Mouse (Mus musculus): ENCODE results near the gene Cdk8. TPM values are rescaled to one million over a fixed set of nuclear protein-coding genes. Genes with fewer than 3 reads are reported as not detected.

Cdk8 gene
- polyA plus RNA-seq, 1 experiment from 2014 or later = 35.1 TPM

- Histone ChIP-seq H3K36me3 (ENCODE audit: control insufficient read depth, insufficient read depth, low read length) (no peaks in the 10 kb centered on the region), H3K27ac (ENCODE audit: low read depth) (no peak overlapping the region), H3K4me1 (replicated peaks; ENCODE audit: control insufficient read depth, insufficient read depth, low read length) (0 out of 2 replicates have a peak, but pooled peaks cover 6% of the 10 kb centered on the region), H3K9me3 (ENCODE audit: control insufficient read depth, low read length) (no peaks in the 10 kb centered on the region), H3K27me3 (replicated peaks; ENCODE audit: control insufficient read depth, insufficient read depth, low read length) (no peaks in the 10 kb centered on the region), H3K4me3 (ENCODE audit: low read depth, low read length) (no peak overlapping the region), H3K9ac (ENCODE audit: low read length) (no peak overlapping the region), H3K4me2 (ENCODE audit: low read length) (no peak overlapping the region)
- DNase-seq (ENCODE audit: low spot score) (no peak), ATAC-seq (replicated peaks; ENCODE audit: low FRiP score, low TSS enrichment, low read depth) (no peak)
- WGBS = 84% methylated on average over 5 of the region's 5 CpGs
Observed at GRCm38 (mm10) chr5:146329541-146329940, 98.5 kb downstream of the Cdk8 start.

GRCm38 (mm10) chr5:146330031-146330764, 99.2 kb downstream of the Cdk8 start:
- Histone ChIP-seq H3K4me3 (ENCODE audit: low read depth, low read length) (no peak overlapping the region), H3K4me2 (ENCODE audit: low read length) (no peak overlapping the region), H3K27me3 (replicated peaks; ENCODE audit: control insufficient read depth, insufficient read depth, low read length) (no peaks in the 10 kb centered on the region), H3K9ac (ENCODE audit: low read length) (no peak overlapping the region), H3K4me1 (replicated peaks; ENCODE audit: control insufficient read depth, insufficient read depth, low read length) (0 out of 2 replicates have a peak, but pooled peaks cover under 1% of the 10 kb centered on the region), H3K27ac (ENCODE audit: low read depth) (no peak overlapping the region), H3K36me3 (ENCODE audit: control insufficient read depth, insufficient read depth, low read length) (no peaks in the 10 kb centered on the region), H3K9me3 (ENCODE audit: control insufficient read depth, low read length) (no peaks in the 10 kb centered on the region)
- WGBS = 41% methylated on average over 13 of the region's 13 CpGs
- ATAC-seq (replicated peaks; ENCODE audit: low FRiP score, low TSS enrichment, low read depth) (no peak), DNase-seq (ENCODE audit: low spot score) (peak; percentile 65)

- no peak for ATAC-seq (replicated peaks; ENCODE audit: low FRiP score, low TSS enrichment, low read depth)
- Histone ChIP-seq H3K9ac (ENCODE audit: low read length) (no peak overlapping the region), H3K36me3 (ENCODE audit: control insufficient read depth, insufficient read depth, low read length) (no peaks in the 10 kb centered on the region), H3K4me2 (ENCODE audit: low read length) (no peak overlapping the region), H3K27ac (ENCODE audit: low read depth) (no peak overlapping the region), H3K27me3 (replicated peaks; ENCODE audit: control insufficient read depth, insufficient read depth, low read length) (no peaks in the 10 kb centered on the region), H3K4me1 (replicated peaks; ENCODE audit: control insufficient read depth, insufficient read depth, low read length) (no peaks in the 10 kb centered on the region), H3K9me3 (ENCODE audit: control insufficient read depth, low read length) (no peaks in the 10 kb centered on the region), H3K4me3 (ENCODE audit: low read depth, low read length) (no peak overlapping the region)
- WGBS = 26% methylated on average over 3 of the region's 3 CpGs
- DNase-seq (ENCODE audit: low spot score) = no peak
Observed at GRCm38 (mm10) chr5:146330765-146331115, 99.7 kb downstream of the Cdk8 start.

- Histone ChIP-seq H3K27me3 (replicated peaks; ENCODE audit: control insufficient read depth, insufficient read depth, low read length) (no peaks in the 10 kb centered on the region), H3K9ac (ENCODE audit: low read length) (no peak overlapping the region), H3K4me1 (replicated peaks; ENCODE audit: control insufficient read depth, insufficient read depth, low read length) (no peaks in the 10 kb centered on the region), H3K9me3 (ENCODE audit: control insufficient read depth, low read length) (no peaks in the 10 kb centered on the region), H3K27ac (ENCODE audit: low read depth) (no peak overlapping the region), H3K4me3 (ENCODE audit: low read depth, low read length) (no peak overlapping the region), H3K36me3 (ENCODE audit: control insufficient read depth, insufficient read depth, low read length) (no peaks in the 10 kb centered on the region), H3K4me2 (ENCODE audit: low read length) (no peak overlapping the region)
- no peak for DNase-seq (ENCODE audit: low spot score)
- WGBS = 86% methylated on average over 11 of the region's 11 CpGs
- no peak for ATAC-seq (replicated peaks; ENCODE audit: low FRiP score, low TSS enrichment, low read depth)
Observed at GRCm38 (mm10) chr5:146331131-146331530, 100.1 kb downstream of the Cdk8 start.

GRCm38 (mm10) chr5:146332541-146332940, 101.5 kb downstream of the Cdk8 start:
- Histone ChIP-seq H3K27ac (ENCODE audit: low read depth) (no peak overlapping the region), H3K4me2 (ENCODE audit: low read length) (no peak overlapping the region), H3K9me3 (ENCODE audit: control insufficient read depth, low read length) (no peaks in the 10 kb centered on the region), H3K27me3 (replicated peaks; ENCODE audit: control insufficient read depth, insufficient read depth, low read length) (no peaks in the 10 kb centered on the region), H3K9ac (ENCODE audit: low read length) (no peak overlapping the region), H3K4me1 (replicated peaks; ENCODE audit: control insufficient read depth, insufficient read depth, low read length) (no peaks in the 10 kb centered on the region), H3K4me3 (ENCODE audit: low read depth, low read length) (no peak overlapping the region), H3K36me3 (ENCODE audit: control insufficient read depth, insufficient read depth, low read length) (no peaks in the 10 kb centered on the region)
- WGBS = 70% methylated on average over 7 of the region's 7 CpGs
- DNase-seq (ENCODE audit: low spot score) = no peak
- ATAC-seq (replicated peaks; ENCODE audit: low FRiP score, low TSS enrichment, low read depth) = no peak

GRCm38 (mm10) chr5:146334410-146334809, 103.4 kb downstream of the Cdk8 start:
- DNase-seq (ENCODE audit: low spot score) (no peak), ATAC-seq (replicated peaks; ENCODE audit: low FRiP score, low TSS enrichment, low read depth) (no peak)
- Histone ChIP-seq H3K4me1 (replicated peaks; ENCODE audit: control insufficient read depth, insufficient read depth, low read length) (no peaks in the 10 kb centered on the region), H3K9me3 (ENCODE audit: control insufficient read depth, low read length) (no peaks in the 10 kb centered on the region), H3K4me2 (ENCODE audit: low read length) (no peak overlapping the region), H3K36me3 (ENCODE audit: control insufficient read depth, insufficient read depth, low read length) (no peaks in the 10 kb centered on the region), H3K4me3 (ENCODE audit: low read depth, low read length) (no peak overlapping the region), H3K27ac (ENCODE audit: low read depth) (no peak overlapping the region), H3K27me3 (replicated peaks; ENCODE audit: control insufficient read depth, insufficient read depth, low read length) (no peaks in the 10 kb centered on the region), H3K9ac (ENCODE audit: low read length) (no peak overlapping the region)
- WGBS = 70% methylated on average over 1 of the region's 1 CpGs

GRCm38 (mm10) chr5:146338064-146338463, 107.0 kb downstream of the Cdk8 start:
- 57% methylated on average over 9 of the region's 9 CpGs for WGBS

GRCm38 (mm10) chr5:146340037-146340436, 109.0 kb downstream of the Cdk8 start:
- Histone ChIP-seq H3K27me3 (replicated peaks; ENCODE audit: control insufficient read depth, insufficient read depth, low read length) (no peaks in the 10 kb centered on the region), H3K36me3 (ENCODE audit: control insufficient read depth, insufficient read depth, low read length) (no peaks in the 10 kb centered on the region), H3K4me3 (ENCODE audit: low read depth, low read length) (no peak overlapping the region), H3K4me2 (ENCODE audit: low read length) (no peak overlapping the region), H3K9ac (ENCODE audit: low read length) (no peak overlapping the region), H3K9me3 (ENCODE audit: control insufficient read depth, low read length) (no peaks in the 10 kb centered on the region), H3K4me1 (replicated peaks; ENCODE audit: control insufficient read depth, insufficient read depth, low read length) (no peaks in the 10 kb centered on the region), H3K27ac (ENCODE audit: low read depth) (no peak overlapping the region)
- ATAC-seq (replicated peaks; ENCODE audit: low FRiP score, low TSS enrichment, low read depth) (no peak), DNase-seq (ENCODE audit: low spot score) (no peak)
- 78% methylated on average over 4 of the region's 4 CpGs for WGBS

More at GRCm38 (mm10) chr5:146338064-146338463, 107.0 kb downstream of the Cdk8 start:
- no peak overlapping the region for H3K4me2 ChIP-seq (ENCODE audit: low read length)
- no peaks in the 10 kb centered on the region for H3K9me3 ChIP-seq (ENCODE audit: control insufficient read depth, low read length)
- H3K9ac ChIP-seq (ENCODE audit: low read length) = no peak overlapping the region
- no peaks in the 10 kb centered on the region for H3K36me3 ChIP-seq (ENCODE audit: control insufficient read depth, insufficient read depth, low read length)
- H3K4me3 ChIP-seq (ENCODE audit: low read depth, low read length) = no peak overlapping the region
- H3K27me3 ChIP-seq (replicated peaks; ENCODE audit: control insufficient read depth, insufficient read depth, low read length) = no peaks in the 10 kb centered on the region
- DNase-seq (ENCODE audit: low spot score) (no peak), ATAC-seq (replicated peaks; ENCODE audit: low FRiP score, low TSS enrichment, low read depth) (no peak)
- H3K27ac ChIP-seq (ENCODE audit: low read depth) = no peak overlapping the region
- no peaks in the 10 kb centered on the region for H3K4me1 ChIP-seq (replicated peaks; ENCODE audit: control insufficient read depth, insufficient read depth, low read length)

Measured in intestine, embryonic 14.5 days (tissue).